Mouse (Mus musculus): ENCODE measurements around the gene Irs3. TPM values are rescaled to one million over a fixed set of nuclear protein-coding genes. Genes with fewer than 3 reads are reported as not detected.
A peak's percentile ranks its signal among the peaks of the same experiment; 100 is the strongest.

The Irs3 gene
- total and polyA plus RNA-seq, 2 experiments from 2014 or later = 0.36 to 1.4 TPM

- Histone ChIP-seq H3K9ac (replicated peaks; ENCODE audit: low read length) (no peak within 1 kb of the TSS), H3K4me1 (ENCODE audit: insufficient read depth, low read length) (no peaks in the 10 kb centered on the region), H3K27ac (no peak within 1 kb of the TSS), H3K4me2 (ENCODE audit: low read depth, low read length) (no peak within 1 kb of the TSS), H3K36me3 (ENCODE audit: insufficient read depth, low read length) (no peaks in the 10 kb centered on the region), H3K27me3 (ENCODE audit: insufficient read depth, low read length) (no peaks in the 10 kb centered on the region), H3K9me3 (ENCODE audit: low read length) (no peaks in the 10 kb centered on the region), H3K4me3 (ENCODE audit: low read length) (no peak within 1 kb of the TSS)
- 70% methylated on average over 11 of the region's 11 CpGs for WGBS
- ATAC-seq (no peak), DNase-seq (ENCODE audit: low spot score) (no peak)
- no peak for TF ChIP-seq CTCF (IDR thresholded peaks at IDR 0.05; ENCODE audit: low read depth)
These were observed 32.0 kb downstream of the Irs3 start, which contains the start of gene Pcolce for GRCm38 (mm10) chr5:137613550-137613949. Gene Pcolce, minus strand, starts transcription at chr5:137613784.

- H3K4me1 ChIP-seq (ENCODE audit: insufficient read depth, low read length) = peaks cover 3% of the 10 kb centered on the region; the same call in 1 of the 2 replicates
- H3K27me3 ChIP-seq (ENCODE audit: insufficient read depth, low read length) = no peaks in the 10 kb centered on the region
- no peak overlapping the region for H3K4me3 ChIP-seq (ENCODE audit: low read length)
- no peak overlapping the region for H3K4me2 ChIP-seq (ENCODE audit: low read depth, low read length)
- no peak for TF ChIP-seq CTCF (IDR thresholded peaks at IDR 0.05; ENCODE audit: low read depth)
- no peak for DNase-seq (ENCODE audit: low spot score)
- H3K27ac ChIP-seq = no peak overlapping the region
- no peak overlapping the region for H3K9ac ChIP-seq (replicated peaks; ENCODE audit: low read length)
- 66% methylated on average over 5 of the region's 5 CpGs for WGBS
- no peaks in the 10 kb centered on the region for H3K36me3 ChIP-seq (ENCODE audit: insufficient read depth, low read length)
- H3K9me3 ChIP-seq (ENCODE audit: low read length) = no peaks in the 10 kb centered on the region
- ATAC-seq = no peak
These were observed 32.4 kb downstream of the Irs3 start for GRCm38 (mm10) chr5:137613076-137613475.

GRCm38 (mm10) chr5:137611245-137611602 is 34.3 kb downstream of the Irs3 start:
- ATAC-seq (0 out of 2 replicates have a peak, but pooled peaks have one; percentile 10), DNase-seq (ENCODE audit: low spot score) (no peak)
- Histone ChIP-seq H3K27me3 (ENCODE audit: insufficient read depth, low read length) (no peaks in the 10 kb centered on the region), H3K4me3 (ENCODE audit: low read length) (no peak overlapping the region), H3K27ac (no peak overlapping the region; the same call in 1 of the 2 replicates), H3K4me1 (ENCODE audit: insufficient read depth, low read length) (peaks cover 8% of the 10 kb centered on the region; the same call in 1 of the 2 replicates), H3K4me2 (ENCODE audit: low read depth, low read length) (no peak overlapping the region), H3K36me3 (ENCODE audit: insufficient read depth, low read length) (no peaks in the 10 kb centered on the region), H3K9me3 (ENCODE audit: low read length) (no peaks in the 10 kb centered on the region), H3K9ac (replicated peaks; ENCODE audit: low read length) (no peak overlapping the region)
- no peak for TF ChIP-seq CTCF (IDR thresholded peaks at IDR 0.05; ENCODE audit: low read depth)
- 20% methylated on average over 6 of the region's 6 CpGs for WGBS

- no peak for TF ChIP-seq CTCF (IDR thresholded peaks at IDR 0.05; ENCODE audit: low read depth)
- Histone ChIP-seq H3K36me3 (ENCODE audit: insufficient read depth, low read length) (no peaks in the 10 kb centered on the region), H3K4me2 (ENCODE audit: low read depth, low read length) (no peak overlapping the region), H3K9me3 (ENCODE audit: low read length) (no peaks in the 10 kb centered on the region), H3K4me3 (ENCODE audit: low read length) (no peak overlapping the region), H3K27ac (no peak overlapping the region; the same call in 1 of the 2 replicates), H3K4me1 (ENCODE audit: insufficient read depth, low read length) (peaks cover 8% of the 10 kb centered on the region; the same call in 1 of the 2 replicates), H3K9ac (replicated peaks; ENCODE audit: low read length) (no peak overlapping the region), H3K27me3 (ENCODE audit: insufficient read depth, low read length) (no peaks in the 10 kb centered on the region)
- WGBS = 21% methylated on average over 11 of the region's 12 CpGs
- ATAC-seq (no peak), DNase-seq (ENCODE audit: low spot score) (no peak)
These were observed 34.8 kb downstream of the Irs3 start for GRCm38 (mm10) chr5:137610548-137611244.

- Histone ChIP-seq H3K9ac (replicated peaks; ENCODE audit: low read length) (no peak overlapping the region), H3K27me3 (ENCODE audit: insufficient read depth, low read length) (no peaks in the 10 kb centered on the region), H3K9me3 (ENCODE audit: low read length) (no peaks in the 10 kb centered on the region), H3K27ac (no peak overlapping the region), H3K36me3 (ENCODE audit: insufficient read depth, low read length) (no peaks in the 10 kb centered on the region), H3K4me2 (ENCODE audit: low read depth, low read length) (no peak overlapping the region), H3K4me1 (ENCODE audit: insufficient read depth, low read length) (peaks cover 8% of the 10 kb centered on the region; the same call in 1 of the 2 replicates), H3K4me3 (ENCODE audit: low read length) (no peak overlapping the region)
- WGBS = 68% methylated on average over 4 of the region's 4 CpGs
- TF ChIP-seq CTCF (IDR thresholded peaks at IDR 0.05; ENCODE audit: low read depth) = no peak
- DNase-seq (ENCODE audit: low spot score) = no peak
- ATAC-seq = no peak
These were observed 35.5 kb downstream of the Irs3 start for GRCm38 (mm10) chr5:137610056-137610455.

GRCm38 (mm10) chr5:137609292-137609691 is 36.2 kb downstream of the Irs3 start:
- no peaks in the 10 kb centered on the region for H3K27me3 ChIP-seq (ENCODE audit: insufficient read depth, low read length)

GRCm38 (mm10) chr5:137608654-137609190 is 36.8 kb downstream of the Irs3 start:
- Histone ChIP-seq H3K27ac (no peak overlapping the region), H3K27me3 (ENCODE audit: insufficient read depth, low read length) (no peaks in the 10 kb centered on the region), H3K4me2 (ENCODE audit: low read depth, low read length) (peak overlapping the region; percentile 41), H3K36me3 (ENCODE audit: insufficient read depth, low read length) (no peaks in the 10 kb centered on the region), H3K4me1 (ENCODE audit: insufficient read depth, low read length) (peaks cover 8% of the 10 kb centered on the region; the same call in 1 of the 2 replicates), H3K4me3 (ENCODE audit: low read length) (0 out of 2 replicates have a peak overlapping the region, but pooled peaks have one; percentile 13), H3K9me3 (ENCODE audit: low read length) (no peaks in the 10 kb centered on the region), H3K9ac (replicated peaks; ENCODE audit: low read length) (no peak overlapping the region)
- no peak for ATAC-seq
- WGBS = 23% methylated on average over 21 of the region's 23 CpGs
- no peak for DNase-seq (ENCODE audit: low spot score)
- TF ChIP-seq CTCF (IDR thresholded peaks at IDR 0.05; ENCODE audit: low read depth) = no peak; the same call in 1 of the 2 replicates

More at GRCm38 (mm10) chr5:137609292-137609691, 36.2 kb downstream of the Irs3 start:
- no peak for TF ChIP-seq CTCF (IDR thresholded peaks at IDR 0.05; ENCODE audit: low read depth)
- no peak for ATAC-seq
- Histone ChIP-seq H3K27ac (no peak overlapping the region), H3K9ac (replicated peaks; ENCODE audit: low read length) (no peak overlapping the region), H3K4me3 (ENCODE audit: low read length) (no peak overlapping the region), H3K4me2 (ENCODE audit: low read depth, low read length) (no peak overlapping the region), H3K9me3 (ENCODE audit: low read length) (no peaks in the 10 kb centered on the region), H3K36me3 (ENCODE audit: insufficient read depth, low read length) (no peaks in the 10 kb centered on the region), H3K4me1 (ENCODE audit: insufficient read depth, low read length) (peaks cover 8% of the 10 kb centered on the region; the same call in 1 of the 2 replicates)
- WGBS = 62% methylated on average over 3 of the region's 3 CpGs
- DNase-seq (ENCODE audit: low spot score) = no peak

All from hindbrain, postnatal 0 days (tissue).